Mouse (Mus musculus) cerebellum, postnatal 25 days (tissue): Measurements from ENCODE around the gene Cldn13.
"Not testable (repeated sequence)": the region's sequence is repeated elsewhere in the genome, so short reads cannot be mapped to it uniquely, and the experiment has no call there.

Experiments used
- DNase-seq, 2 experiments: peaks; one replicate each; pipeline ENCODE4 v3.0.0; 2021; ENCODE audit warnings: mixed read lengths in 2 of 2

Gene Cldn13

GRCm38 (mm10) chr5:134915311-134915710, at the start of gene Cldn13:
Gene Cldn13, minus strand, starts transcription at chr5:134915526.
- no peak for DNase-seq

GRCm38 (mm10) chr5:134964655-134965054, 49.3 kb upstream of the Cldn13 start:
- DNase-seq, result not testable (repeated sequence)

GRCm38 (mm10) chr5:134963546-134963945, 48.2 kb upstream of the Cldn13 start:
- DNase-seq, result no peak

- no peak for DNase-seq
Measured at GRCm38 (mm10) chr5:134961519-134961918, 46.2 kb upstream of the Cldn13 start.

DNA sequence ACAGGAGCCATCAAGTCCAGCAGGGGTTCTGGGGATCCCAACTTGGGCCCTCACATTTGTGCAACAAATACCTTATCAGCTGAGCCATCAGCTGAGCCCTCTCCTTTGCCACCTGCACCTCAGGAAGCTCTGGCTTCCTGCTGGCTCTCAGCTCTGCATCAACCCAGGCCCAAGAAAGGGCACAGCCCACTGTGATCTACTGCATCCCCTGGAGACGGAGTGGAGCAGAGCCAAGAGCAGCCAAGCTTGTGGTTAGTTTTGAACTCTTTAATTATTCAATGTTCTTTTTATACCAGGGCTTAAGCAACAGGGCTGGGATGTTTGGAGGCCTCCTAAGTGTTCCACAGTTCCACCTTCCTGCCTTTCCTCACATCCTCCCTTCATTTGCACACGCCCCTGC, 45.1 kb upstream of the Cldn13 start:
- DNase-seq, result no peak

DNA sequence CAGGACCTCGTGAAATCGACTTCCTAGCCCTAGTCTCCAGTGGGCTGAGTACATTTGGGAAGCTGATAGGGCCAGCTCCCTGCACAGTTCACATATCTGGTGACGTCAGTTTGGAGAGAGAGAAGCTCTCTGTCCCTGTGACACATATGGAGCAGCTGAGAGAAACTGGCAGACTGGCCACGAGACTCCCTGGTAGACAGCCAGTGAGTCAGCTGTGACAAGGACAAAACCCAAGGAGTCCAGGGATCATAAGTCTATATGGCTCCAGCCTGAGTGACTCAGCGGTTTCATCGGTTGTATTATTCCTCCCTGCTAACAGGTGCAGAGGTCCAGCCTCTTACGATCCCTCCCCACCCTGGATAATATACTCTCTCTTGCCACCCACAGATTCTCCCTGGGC, 43.8 kb upstream of the Cldn13 start:
- peak in 1 of 2 experiments; percentile 26 for DNase-seq

DNA sequence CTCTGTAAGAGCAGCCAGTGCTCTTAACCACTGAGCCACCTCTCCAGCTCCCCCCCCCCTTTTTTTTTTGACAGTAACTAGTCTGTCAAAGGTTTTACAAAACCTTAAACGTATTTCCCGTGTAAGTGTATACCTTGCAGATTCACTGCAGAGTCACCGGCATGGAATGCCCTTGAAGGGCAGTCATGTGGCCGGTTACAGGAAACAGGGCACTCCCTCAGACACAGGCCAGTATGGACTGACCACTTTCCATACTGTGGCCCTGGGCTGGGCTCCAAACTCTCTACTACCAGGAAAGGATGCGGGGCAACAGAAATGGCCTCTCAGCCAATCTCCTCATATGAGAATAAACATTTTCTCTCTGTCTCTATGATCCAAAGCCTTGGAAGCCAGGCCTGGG, 40.2 kb upstream of the Cldn13 start:
- DNase-seq, result no peak

GRCm38 (mm10) chr5:134951053-134951884, 35.9 kb upstream of the Cldn13 start:
- no peak for DNase-seq

DNA sequence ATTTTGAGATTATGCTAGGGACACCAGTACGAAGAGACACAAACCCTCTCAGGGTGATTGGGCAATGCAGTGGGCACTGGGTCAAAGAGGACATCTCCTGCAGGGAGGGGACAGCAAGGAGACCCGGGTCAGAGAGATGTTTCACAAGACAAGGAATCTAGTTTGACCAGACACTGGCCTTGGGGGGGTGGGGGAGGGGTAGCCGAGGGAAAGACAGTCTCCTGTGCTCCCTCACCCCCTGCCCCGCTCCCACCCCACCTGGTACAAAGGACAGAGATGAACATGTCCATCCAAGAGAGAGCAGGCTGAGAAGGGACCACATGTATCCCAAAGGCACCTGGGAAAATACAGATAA, 32.7 kb upstream of the Cldn13 start:
- no peak for DNase-seq

- DNase-seq, result no peak
Measured at GRCm38 (mm10) chr5:134947420-134948084, 32.2 kb upstream of the Cldn13 start.

DNA sequence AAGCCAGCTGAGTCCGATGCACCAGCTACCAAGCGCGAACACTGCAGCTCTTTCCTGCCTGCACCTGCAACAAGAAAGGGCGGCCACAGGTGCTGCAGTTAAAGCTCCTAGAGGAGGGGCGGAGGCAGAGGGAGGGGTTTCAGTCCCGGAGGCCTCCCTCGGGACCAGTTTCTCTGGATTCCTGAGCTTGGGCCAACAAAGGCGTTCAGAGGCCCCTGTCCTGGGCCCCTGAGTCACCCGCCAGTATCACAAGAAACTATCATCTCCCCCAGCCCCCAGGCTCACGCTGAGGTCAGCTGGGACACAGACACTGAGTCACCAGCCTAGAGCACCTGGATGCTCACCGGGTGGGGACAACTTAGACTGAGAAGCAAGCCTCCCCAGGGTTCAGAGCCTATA, 31.5 kb upstream of the Cldn13 start, which contains the start of gene Cldn4:
Cldn4 (minus strand) TSS at position 78 of the 399 bp plus-strand sequence.
- DNase-seq, result no peak

- DNase-seq, result no peak
Measured at GRCm38 (mm10) chr5:134946063-134946856, 30.9 kb upstream of the Cldn13 start.

DNA sequence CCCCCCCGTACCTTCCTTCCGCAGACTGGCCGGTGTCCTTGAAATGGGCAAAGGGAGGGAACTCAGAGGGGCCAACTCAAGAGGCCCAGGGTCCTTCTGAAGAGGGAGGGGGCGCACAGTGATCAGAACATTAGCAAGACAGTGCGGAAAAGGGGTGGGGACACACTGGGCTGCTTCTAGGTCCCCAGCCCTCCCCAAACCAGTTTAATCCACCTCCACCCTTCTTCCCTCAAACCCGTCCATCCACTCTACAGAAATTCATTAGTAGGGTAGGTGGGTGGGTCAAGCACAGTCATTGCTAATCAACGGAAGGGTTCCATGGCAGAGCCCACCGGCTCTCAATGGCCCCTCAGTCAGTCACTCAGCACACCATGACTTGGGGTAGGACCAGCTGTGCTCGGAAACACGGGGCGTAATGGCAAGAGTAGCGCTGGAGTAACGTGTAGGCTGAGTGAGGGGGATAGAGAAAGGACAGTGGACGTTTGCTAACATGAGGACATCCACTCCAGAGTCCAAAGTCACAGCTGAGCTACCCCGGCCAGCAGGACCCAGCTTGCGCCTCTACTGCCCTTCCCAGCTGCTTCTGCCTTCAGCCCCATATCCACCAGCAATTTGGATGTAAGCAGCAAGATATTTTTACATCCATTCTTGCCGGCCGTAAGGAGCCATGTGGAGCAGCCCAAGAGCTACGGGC, 30.1 kb upstream of the Cldn13 start:
- no peak for DNase-seq

DNA sequence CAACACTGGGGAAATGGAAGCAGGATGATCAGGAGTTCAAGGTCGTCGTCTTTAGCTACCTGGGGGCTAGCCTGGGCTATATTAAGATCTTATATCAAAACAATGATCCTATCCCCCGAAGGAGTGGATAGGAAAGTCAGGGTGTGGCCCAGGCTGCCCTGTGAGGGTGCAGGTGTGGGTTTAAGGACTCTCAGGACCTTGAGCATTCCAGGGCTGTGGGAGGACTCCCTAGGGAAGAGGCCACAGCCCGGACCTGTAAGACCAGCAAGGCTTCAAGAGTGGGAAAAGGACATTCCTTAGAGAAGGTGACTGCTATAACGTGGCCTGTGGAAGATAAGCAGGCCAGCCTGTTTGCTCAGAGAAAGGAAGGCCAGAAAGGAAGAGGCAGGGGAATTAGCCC, 28.9 kb upstream of the Cldn13 start:
- no peak for DNase-seq

DNA sequence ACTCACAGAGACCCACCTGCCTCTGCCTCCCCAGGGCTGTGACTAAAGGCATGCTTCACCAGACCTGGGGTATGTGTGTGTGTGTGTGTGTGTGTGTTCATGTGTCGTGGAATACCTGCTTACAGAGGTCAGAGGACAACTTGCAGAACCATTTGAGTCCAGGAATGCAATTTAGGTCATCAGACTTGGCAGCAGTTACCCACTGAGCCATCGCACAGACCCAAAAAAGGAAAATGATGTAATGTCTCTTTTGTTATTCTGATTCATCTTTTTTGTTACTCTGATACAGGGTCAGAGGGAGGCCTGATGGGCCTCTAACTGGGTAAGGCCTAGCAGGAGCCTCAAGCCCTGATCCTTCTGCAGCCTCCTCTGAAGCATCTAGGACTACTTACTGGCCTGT, 27.4 kb upstream of the Cldn13 start:
- peak in 1 of 2 experiments; percentile 22 for DNase-seq

DNA sequence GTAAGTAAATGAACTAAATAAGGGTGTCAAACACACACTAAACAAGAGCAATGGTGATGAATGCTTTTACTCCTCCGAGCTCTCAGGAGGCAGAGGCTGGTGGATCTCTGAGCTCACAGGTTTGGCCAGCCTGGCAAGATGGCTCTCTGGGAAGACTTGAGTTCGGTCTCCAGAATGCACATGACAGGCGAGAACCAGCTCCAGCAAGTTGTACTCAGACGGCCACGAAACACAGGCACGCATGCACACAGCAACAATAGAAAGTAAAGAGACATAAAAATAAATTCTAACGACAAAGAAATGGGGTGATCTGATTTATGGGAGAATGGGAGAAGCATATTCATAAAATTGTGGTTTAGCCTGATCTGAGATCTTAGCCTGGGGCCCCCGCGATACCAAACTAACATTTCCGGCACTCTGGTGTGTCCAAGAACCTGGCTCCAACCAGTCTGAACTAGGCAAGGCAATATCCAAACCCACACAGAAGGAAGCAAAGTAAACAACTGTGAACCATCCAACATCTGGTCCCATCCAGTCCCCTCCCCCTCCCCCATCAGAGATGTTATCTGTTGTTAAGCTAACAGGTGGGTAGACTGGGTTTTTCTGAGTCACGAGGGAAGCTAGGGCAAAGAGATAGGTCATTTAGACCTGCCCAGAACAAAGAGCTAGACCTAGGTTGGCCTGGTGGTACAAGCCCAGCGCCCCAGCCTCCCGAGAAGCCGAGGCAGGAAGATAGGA, 26.3 kb upstream of the Cldn13 start:
- DNase-seq, result no peak

- DNase-seq, result not testable (repeated sequence)
Measured at GRCm38 (mm10) chr5:134939554-134939953, 24.2 kb upstream of the Cldn13 start.

DNA sequence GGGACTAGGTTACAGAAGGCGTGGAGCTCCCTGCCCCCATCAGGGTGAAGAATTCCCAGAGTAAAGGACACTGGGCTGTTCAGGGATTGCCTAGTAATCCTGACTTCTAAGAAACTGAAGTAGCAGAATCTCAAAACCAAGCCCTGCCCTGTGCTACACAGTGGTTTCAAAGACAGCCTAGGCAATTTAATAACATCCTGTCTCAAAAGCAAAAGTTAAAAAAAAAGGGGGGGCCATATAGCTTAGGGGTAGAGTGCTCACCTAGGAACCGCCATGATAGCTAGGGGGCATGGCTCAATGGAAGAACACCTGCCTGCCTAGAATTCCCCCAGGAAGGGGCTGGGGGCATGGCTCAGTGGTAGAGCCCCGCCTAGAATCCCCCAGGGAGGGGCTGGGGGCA, 23.7 kb upstream of the Cldn13 start:
- DNase-seq, result no peak

DNA sequence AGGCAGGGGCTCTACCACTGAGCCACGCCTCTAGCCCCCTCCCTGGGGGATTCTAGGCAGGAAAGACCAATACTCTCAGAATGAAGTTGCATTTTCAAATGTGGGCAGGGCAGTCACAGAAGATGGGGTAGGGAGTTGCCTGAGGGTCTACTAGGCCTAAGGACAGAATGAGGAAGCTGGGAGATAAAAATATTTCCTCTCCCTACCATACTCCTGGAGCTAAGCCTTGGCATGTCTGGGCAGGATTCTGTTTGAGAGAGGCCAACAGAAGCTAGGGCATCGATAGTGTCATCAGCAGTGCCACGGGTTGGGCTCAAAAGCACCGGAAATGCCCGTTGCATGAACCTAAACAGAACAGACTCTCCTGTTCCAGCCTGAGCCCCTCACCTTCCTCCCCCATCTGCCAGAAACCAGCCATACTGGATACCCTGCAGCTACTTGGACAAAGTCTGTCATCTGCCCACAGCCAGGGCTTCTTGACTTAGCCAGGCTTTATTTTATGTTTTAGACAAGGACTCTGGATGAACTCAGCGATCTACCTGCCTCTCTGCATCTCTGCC, 21.4 kb upstream of the Cldn13 start:
- DNase-seq, result no peak

GRCm38 (mm10) chr5:134936051-134936450, 20.7 kb upstream of the Cldn13 start:
- DNase-seq, result no peak

- no peak for DNase-seq
Measured at GRCm38 (mm10) chr5:134934666-134935065, 19.3 kb upstream of the Cldn13 start.

- not testable (repeated sequence) for DNase-seq
Measured at GRCm38 (mm10) chr5:134933686-134934085, 18.4 kb upstream of the Cldn13 start.
